Mouse (Mus musculus) mature B cell (primary cell): ENCODE data around the gene Ccm2l.

ENCODE experiments used
- in situ Hi-C: fragments of 300-500 bp; cut with MboI; formaldehyde crosslinking; loops from 2 replicates; pipeline ENCODE4 v1.14.3; 2019

Ccm2l gene

DNA sequence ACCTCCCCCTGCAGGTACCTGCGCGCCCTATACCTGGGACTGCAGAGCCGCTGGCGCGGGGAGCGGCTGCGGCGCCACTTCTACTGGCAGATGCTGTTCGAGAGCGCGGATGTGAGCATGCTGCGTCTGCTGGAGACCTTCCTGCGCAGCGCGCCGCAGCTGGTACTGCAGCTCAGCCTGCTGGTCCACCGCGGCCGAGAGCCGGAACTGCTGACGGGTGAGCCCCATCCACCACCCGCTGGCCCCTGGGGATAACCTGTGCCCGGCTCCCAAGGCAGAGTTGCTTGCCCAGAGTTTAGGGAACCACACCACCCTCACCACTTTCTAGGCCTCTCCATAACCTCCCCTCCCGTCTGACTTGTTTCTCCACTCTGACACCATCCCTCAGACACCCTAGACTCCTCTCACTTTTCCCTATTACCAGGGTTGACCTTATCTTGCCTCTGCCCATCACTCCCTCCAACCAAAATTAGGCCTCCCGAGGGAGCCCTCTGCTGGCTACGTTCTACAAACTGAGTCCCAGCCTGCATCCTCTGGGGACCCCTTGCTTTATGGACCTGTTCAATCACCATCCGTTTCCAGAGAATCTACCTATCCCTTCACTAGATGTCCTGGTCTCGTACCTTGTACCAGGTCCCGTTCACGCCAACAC, 12.9 kb upstream of the Ccm2l start:
- in situ Hi-C loops = no loop called here

DNA sequence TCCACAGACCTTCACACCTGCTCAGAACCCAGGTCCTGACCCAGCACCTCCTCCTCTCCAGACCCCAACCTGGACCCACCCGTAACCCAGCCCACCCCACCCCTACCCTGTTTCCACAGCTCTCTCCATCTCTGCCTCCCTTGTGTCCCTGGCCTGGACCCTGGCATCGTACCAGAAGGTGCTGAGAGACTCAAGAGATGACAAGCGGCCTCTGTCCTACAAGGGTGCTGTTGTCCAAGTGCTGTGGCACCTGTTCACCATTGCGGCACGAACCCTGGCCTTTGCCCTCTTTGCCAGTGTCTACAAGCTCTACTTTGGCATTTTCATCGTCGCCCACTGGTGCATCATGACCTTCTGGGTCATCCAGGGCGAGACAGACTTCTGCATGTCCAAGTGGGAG, 11.9 kb upstream of the Ccm2l start:
- in situ Hi-C loops = no loop called here

DNA sequence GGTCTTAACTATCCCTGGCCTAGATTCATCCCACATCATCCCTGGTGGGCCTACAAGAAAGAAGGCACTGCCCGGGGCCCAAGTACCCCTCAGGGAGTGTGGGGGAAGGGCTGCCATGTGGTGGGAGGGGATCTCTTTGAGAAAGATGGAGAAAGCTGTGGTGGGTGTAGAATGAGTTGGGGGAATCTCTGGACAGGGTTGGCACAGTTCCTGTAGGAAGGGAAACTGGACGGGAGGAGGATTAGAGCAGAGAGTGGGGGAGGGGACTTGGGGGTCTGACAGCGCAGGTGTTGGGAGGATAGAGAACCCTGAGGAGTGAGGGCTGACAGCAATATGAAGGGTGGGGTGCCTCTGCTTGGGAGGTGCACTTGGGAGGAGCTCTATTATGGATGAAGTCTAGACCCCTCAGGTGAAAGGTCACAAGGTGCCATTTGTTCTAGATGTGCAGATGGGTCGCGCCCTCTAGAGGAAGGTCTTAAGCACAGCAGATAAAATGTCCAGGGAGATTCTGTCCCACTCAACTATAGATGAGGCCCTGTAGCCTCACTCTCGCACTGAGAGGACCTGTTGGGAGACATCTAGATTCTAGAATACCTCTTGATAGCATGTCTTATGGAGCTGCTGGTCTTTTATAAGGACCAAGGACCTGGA, 10.4 kb upstream of the Ccm2l start:
- in situ Hi-C loops = no loop called here

DNA sequence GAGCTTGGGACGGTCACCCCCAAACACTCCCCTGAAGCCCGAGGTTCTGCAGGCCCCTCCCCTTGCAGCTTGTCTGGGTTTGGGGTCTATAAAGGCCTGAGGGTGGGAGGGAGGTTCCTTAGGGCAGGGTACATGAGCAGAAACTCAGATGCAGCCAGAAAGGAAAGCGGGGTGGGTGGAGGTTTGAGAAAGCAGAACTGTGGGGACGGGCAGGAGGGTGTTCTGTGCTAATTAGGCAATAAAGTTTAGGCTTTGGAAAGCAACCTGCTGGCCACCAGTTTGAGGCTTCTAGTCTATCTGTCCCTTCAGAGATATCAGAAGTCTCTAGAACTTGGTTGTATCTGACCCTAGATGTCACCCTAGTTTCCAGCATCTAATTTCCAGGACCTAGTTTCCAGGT, 7.4 kb upstream of the Ccm2l start:
- in situ Hi-C loops = no loop called here

DNA sequence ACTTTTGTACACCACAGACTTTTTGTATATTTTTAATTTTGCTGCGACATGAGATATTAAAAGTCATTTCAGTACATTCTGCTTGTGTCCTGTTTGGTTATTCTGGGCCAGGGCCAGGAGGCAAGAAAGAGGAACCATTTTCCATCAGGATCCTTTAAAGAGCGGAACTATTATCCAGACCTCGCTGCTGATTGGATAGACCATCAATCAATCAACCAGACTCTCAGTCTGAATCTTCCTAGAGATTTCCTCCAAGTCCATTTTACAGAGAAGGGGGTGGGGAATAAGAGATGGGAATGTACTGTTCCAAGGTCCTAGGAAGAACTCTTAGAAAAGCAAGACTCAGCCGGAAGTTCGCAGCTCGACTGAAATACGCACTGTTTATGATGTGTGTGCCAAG, 5.5 kb upstream of the Ccm2l start:
- in situ Hi-C loops = no loop called here

DNA sequence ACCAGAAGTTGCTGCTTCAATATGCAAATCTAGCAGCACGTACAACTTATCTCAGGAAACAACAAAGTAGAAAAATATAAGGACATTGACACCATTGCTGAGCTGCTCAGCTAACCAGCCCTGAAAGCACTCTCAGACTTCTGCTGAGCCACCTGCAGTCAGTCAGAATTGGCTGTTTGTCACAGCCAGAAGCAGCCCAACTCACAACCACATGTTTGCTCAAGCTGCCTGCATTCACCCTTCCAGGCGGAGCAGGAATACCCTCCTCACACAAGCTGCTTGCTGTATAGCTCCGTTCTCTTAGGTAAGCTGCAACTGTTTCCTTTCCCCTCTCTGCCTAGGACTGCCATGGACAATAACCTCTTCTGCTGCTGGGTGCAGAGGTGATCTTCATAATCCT, 2.4 kb upstream of the Ccm2l start:
- in situ Hi-C loops = no loop called here

DNA sequence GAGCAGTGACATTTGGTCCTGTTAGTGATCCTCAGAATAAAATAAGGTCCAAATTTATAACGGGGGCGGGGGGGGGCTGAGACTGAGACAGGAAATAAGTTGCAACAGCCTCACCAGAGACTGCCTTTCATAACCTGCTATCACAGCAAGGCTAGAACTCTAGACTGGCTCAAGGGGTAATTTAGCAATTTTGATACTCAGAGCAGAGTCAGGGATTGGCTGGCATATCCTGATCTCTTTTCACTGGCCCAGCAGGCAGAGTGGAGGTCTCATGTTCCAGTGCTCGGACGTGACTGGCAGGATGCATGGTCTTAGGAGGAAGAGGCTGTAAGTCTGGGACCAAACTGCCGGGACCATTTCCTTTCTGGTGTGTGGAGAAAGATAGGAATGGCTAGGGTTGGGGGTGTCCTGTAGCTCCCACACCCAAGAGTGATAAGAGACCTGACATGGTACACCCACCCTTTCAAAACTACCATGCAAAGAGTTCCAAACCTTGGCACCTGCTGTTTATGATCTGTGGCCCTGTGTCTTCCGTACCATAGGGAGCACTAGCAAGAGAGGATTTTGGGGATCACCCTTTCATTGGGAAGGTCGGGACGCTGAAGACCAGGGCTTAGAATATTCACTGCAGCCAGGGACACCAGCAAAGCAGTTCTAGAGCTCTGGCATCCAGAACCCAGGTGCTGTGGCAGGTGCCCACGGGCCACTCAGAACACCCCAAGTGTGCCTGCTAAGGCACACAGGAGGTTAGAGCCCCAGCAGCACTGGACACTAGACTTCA, 1.4 kb upstream of the Ccm2l start:
- in situ Hi-C loops = no loop called here

DNA sequence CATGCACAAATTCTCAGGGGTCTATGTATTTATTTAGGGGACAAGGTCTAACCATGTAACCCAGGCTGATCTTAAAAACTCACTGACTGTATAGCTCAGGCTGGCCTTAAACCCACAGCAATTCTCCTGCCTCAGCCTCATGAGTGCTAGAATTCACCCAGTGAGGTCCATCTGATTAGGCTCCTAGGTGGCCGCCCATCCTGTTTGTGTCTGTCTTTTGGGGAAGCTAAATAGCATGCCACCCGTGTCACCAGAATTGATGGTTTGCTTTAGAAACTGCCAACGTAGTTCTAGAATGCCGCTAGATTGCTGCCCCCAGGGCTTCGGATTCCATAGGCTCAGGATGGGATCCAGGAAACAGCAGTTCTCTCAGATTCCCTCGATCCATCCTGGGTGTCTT, 1.2 kb downstream of the Ccm2l start:
- in situ Hi-C loops = no loop called here

DNA sequence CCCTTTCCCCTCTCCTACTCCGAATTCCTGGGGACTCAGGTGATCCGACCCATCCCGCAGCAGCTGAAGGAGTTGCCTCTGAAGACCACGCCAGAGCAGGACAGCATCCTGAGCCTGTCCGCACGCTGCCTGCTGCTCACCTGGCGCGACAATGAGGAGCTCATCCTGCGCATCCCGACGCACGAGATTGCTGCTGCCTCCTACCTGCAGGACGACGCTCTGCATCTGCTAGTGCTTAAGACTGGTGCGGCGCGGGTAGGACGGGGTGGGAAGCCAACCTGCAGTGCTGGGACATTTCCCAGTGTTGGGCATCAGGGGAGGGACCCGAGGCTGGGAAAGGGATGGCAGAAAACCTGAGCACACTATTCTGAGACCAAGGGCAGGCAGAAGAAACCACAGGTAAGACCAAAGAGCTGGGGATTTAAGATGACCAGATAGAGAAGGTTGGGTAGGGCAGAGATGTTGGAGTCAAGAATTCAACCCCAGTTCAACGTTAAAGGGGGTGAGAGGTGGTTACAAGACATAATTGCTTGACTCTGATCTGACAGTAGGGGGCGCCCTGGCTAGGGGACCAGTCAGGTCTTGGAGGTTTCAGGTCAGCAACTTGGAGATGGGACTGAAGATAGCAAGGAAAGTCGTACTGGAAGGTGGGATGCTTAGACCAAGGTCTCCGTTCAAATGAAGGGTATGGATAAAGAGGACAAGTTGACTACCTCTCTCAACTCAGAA, 5.2 kb downstream of the Ccm2l start:
- in situ Hi-C loops = no loop called here

DNA sequence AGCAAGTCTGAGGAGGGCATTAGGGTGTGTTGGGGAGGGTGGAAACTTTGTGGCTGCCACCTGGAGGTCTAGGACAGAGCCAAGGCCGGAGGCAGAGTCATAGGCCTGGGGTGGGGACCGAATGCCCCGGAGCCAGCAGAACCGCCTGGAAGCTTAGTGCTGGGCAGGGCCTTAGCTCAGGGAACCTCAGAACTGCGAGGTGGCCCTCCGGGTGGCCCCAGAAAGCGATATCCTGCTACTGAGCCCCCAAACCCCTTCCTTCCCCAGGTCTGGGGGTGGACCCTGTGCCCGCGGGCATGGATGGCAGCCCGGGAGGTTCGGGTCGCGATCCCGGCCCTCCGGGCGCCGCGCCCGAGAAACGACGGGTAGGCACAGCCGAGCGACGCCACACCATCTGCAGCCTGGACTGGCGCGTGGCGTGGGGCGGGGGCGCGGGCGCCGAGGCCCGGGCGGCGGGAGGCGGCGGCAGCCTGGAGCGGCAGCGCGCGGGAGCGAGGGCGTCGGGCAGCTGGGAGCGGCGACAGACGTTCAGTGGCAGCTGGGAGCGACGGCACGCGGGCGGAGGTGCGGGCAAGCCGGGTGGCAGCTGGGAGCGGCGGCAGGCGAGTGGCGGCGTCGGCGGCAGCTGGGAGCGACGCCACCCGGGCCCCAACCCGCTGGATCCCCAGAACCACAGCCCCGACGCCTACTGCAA, 5.9 kb downstream of the Ccm2l start:
- in situ Hi-C loops = no loop called here

DNA sequence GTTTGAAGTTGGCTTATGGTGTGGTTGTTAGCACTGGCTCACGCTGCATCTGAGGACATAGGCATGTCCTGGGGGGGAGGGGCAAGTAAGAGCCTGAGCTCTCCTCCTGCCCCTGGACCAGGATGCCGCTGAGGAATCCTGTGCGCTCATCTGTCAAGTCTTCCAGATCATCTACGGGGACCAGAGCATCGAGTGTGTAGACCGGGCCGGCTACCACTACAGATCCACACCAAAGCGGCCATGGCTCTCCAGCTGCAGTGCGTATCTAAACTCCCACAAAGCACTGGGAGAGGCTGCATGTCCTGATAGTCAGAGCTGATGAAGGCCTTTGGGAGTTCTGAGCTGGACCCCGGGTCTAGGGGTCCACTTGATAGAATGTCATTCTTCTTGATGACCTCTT, 8.9 kb downstream of the Ccm2l start:
- in situ Hi-C loops = no loop called here

DNA sequence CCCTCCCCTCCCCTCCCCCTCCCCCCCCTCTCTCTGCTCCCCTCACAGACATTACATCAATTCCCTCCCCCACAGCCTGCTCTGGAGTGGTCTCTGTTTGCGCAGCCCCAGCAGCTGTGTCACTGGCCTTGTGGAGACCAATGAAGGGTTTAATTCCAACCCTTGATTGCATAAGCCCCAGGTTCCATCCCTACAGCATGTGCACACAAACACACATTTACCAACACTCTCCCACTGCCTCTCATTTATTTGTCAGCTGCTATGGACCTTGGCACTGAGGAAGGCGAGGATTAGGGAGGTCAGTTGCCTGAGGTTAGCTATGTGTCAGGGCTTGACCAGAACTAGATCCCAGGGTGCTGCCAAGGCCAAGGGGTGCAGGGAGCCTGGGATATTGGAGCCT, 10.2 kb downstream of the Ccm2l start:
- in situ Hi-C loops = no loop called here

DNA sequence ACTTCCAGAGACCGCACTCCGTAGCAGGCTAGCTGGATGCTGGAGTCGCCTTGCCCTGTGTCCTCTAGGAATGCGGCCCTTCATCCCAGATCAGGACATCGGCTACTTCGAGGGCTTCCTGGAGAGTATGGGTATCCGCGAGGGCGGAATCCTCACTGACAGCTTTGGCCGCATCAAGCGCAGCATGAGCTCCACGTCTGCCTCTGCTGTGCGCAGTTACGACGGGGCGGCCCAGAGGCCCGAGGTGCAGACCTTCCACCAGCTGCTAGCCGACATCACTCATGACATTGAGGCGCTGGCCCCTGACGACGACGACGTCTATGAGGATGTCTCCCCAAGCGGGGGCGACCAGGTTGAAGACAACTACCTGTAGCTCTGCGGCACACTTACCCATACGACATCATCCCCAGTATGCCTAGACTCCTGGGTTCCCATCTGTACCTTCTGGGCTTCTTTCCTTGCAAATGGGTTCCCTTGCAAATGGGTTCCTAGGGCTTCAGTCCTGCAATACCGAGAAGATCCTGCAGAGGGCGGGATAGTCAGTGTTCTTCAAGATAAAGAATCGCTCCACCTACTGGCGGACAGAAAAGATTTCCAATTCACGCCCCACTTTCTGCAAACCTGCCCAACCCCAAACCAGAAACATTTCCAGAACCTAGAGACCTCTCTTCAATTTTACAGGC, 15.2 kb downstream of the Ccm2l start:
- in situ Hi-C loops = loop anchor here (10.0 kb wide), 1 partner anchor 64 kb away; no protein-coding TSS in a partner anchor

DNA sequence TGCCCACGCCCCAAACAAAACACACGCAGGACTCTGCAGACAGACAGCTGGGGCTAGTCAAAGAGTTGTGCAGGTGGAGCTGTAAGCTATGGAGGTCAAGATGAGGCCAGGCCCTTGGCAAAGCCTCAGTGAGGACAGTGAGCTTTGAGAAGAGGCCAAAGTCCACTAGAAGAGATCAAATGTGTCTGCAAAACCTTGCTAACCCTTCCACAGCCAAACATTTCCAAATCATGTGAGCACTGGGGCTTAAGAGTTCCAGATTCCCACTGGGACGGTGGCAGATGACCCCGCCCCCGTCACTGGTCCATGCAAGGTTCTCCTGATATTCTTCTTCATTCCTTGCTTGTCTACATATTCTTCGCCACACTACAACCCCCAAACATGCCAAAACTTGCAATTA, 16.1 kb downstream of the Ccm2l start:
- in situ Hi-C loops = loop anchor here (10.0 kb wide), 1 partner anchor 63 kb away; no protein-coding TSS in a partner anchor

DNA sequence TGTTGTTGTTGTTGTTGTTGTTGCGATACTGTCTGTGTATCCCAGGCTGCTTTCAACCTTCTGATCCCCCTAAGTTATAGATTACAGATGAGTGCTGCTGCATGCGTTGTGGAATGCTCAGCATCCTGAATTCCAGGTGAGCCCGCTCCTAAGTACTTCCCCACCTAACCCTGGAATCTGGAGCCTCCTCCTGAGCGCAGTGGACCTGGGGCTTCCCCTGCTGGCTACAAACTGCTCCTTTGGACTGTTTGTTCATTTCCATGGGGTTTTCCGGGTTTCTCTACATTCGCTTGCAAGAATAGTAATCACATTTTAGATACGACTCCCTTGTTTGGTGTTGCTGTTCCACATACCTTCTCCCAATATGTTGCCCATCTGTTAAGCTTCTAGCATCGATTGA, 17.5 kb downstream of the Ccm2l start:
- in situ Hi-C loops = loop anchor here (10.0 kb wide), 1 partner anchor 62 kb away; no protein-coding TSS in a partner anchor

DNA sequence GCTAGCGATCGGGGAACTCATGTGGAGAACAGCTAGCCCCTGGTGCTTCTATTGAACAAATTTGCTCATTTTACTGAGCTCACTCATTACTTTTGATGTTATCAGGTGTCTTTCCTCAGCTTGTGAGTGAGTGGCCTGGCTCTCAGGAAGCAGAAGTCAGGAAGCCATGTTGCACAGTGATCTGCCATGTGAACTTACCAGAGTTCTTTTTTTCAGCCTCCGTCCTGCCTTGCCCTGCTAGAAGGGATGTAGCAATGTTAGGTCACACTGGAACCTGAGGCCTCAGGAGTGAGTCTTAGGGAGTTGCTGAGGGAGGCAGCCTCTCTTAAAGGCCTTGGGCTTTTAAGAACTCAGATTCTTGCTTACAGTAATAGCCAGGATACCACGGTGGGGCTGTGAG, 18.1 kb downstream of the Ccm2l start:
- in situ Hi-C loops = loop anchor here (10.0 kb wide), 1 partner anchor 61 kb away; no protein-coding TSS in a partner anchor

DNA sequence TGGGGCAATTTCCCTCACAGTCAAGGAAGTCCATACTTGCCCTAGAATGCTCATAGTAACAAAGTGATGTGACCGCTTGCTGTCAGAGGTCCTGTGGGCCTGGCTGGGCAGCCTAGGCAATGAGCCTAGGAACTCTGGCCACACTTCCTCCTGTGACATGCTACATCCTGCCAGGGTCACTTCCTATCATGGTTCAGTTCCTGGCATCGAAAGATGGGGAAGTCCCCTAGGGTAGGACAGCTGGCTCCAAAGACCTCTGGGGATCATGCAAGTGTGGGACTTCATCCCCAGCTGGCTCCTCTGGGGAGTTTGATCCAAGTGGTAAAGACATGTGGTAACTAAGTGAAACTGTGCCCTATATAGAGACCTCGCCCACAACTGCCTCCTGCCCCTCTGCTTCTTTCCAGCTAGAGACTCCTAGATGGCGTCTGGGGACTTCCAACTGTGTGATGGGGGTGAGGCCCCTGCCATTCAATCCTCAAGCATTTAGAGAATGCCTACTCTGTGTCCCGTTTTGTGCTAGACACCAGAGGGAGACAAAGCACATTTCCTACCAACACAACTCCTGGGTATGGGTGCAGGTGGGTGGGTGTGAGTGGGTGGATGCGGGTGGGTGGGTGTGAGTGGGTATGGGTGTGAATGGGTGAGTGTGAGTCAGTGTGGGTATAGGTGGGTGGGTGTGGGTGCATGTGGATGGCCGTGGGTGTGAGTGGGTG, 18.7 kb downstream of the Ccm2l start:
- in situ Hi-C loops = loop anchor here (10.0 kb wide), 1 partner anchor 60 kb away; no protein-coding TSS in a partner anchor

DNA sequence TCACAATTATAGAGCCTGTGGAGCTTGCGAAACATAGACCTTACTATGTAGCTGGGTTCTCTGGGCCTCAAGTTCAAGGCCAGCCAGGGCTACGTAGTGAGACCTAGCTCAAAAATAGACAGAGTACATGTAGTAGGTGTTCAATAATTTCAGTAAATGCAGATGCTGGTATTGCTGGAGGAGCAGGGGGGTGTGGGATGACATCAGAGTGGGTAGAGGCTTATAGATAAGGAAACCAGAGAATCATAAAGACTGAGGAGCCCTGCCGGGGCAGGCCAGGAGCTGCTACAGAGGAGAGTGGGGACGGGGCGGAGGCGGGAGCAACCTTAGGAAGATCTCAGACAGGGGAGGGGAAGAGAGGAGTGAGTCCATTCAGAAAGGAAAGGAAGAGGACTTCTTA, 19.8 kb downstream of the Ccm2l start:
- in situ Hi-C loops = loop anchor here (10.0 kb wide), 1 partner anchor 59 kb away; no protein-coding TSS in a partner anchor

DNA sequence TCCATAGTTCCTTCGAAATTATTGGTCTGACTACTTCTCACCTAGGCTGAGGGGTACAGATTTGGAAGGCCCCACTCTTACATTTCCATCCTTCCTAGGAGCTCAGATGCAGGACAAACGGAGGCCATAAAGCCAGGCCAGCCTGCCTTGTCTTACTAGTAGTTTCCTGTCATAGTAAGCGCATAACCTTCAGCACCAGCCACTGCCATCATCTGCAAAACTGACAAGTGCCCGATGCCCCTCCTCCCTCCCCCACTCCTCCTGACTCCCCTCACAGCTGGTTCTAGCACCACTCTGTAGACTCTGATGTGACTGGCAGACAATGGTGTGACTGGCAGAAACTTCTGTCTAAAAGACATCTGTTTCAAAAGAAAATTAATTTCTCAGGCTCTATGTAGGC, 20.4 kb downstream of the Ccm2l start:
- in situ Hi-C loops = loop anchor here (10.0 kb wide), 1 partner anchor 59 kb away; no protein-coding TSS in a partner anchor

DNA sequence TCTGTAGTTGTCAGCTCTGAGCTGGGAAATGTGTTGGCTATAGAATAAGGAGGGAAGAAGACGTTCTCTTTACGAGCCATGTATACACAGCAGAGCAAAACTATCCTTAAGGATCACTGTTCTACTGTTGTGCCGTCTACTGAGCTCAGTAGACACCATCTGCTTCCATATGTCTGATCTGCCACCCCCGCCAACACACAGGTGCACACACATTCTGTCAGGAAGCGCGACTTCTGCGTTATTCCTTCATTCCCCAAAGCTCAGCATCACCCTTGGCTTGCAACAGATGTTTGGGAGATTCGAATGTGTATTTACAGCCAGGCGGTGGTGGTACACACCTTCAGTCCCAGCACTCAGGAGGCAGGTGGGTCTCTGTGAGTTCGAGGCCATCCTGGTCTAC, 21.3 kb downstream of the Ccm2l start:
- in situ Hi-C loops = loop anchor here (10.0 kb wide), 1 partner anchor 58 kb away; no protein-coding TSS in a partner anchor
